Mouse (Mus musculus) fibroblast of lung, adult 2 months (primary cell): ENCODE measurements around the gene Smg5.
A peak's percentile ranks its signal among the peaks of the same experiment; 100 is the strongest.
"Not testable (repeated sequence)": the region's sequence is repeated elsewhere in the genome, so short reads cannot be mapped to it uniquely, and the experiment has no call there.

Source experiments
- DNase-seq: peaks from one replicate; pipeline ENCODE4 v3.0.0-alpha.2; 2011; ENCODE audit warnings: low read depth

Gene Smg5

DNA sequence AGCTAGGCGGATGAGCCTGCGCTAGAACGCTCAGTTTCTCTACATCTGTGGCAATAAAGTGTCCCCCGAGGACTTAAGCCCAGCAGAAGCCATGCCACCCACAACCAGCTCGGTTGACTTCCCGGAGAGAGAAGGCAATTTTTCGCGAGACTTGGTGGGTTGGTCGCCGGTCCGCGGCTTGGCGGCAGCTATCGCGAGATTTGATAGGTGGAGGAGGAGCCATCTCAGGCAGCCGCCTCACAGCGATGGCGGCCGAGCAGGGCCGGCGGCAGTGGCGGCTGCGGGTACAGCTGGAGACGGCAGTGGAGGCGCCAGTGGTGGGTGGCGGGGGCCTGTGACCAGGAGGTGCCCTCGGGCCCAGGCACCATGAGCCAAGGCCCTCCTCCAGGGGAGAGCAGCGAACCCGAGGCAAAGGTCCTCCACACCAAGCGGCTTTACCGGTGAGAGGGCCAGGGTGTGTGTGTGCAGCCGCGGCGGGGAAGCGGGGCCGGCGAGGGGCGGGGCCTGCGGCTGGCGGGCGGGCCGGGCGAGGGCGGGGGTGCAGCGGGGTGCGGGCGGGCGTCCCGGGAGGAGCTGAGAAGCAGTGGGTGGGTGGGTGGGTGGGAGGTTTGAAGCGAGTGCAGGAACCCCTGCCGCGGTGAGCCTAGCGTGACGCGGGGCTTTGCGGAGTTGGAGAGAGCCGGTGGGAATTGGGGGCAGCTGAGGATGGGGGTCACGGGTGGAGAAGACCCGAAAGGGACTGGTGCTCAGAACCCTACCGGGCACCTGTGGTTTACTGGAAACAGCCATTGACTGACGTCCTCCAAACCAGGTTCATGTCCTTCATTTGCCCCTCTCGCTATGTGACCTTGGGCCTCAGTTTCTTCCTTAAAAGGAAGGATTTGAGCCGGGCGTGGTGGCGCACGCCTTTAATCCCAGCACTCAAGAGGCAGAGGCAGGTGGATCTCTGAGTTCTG lies at the start of gene Smg5, which contains the start of gene Tmem79:
TSS of gene Smg5 (plus strand) at position 203 of the 956 bp plus-strand sequence.
TSS of gene Tmem79 (minus strand) at position 91 of the 956 bp plus-strand sequence.
- DNase-seq: peak; percentile 93

DNA sequence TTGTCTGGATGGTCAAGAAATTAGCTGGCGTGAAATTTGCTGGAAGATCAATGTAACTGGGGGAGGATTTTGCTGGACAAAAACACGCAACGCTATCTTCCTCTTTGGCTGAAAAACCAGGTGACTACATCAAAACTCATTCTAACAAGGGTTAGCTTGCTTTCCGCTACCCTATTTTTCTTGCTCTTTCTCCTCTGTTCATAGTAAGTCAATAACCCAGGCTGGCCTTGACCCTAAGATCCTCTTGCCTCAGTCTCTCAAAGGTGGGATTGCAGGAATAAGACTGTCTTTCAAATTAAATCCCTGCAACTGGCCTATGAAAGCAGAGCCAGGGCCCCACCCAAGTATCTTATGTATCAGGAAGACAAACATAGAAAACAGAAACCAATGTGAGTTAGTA lies 49.0 kb upstream of the Smg5 start, which contains the start of gene Gm38392:
TSS of gene Gm38392 (minus strand) at position 101 of the 400 bp plus-strand sequence.
- DNase-seq: no peak

DNA sequence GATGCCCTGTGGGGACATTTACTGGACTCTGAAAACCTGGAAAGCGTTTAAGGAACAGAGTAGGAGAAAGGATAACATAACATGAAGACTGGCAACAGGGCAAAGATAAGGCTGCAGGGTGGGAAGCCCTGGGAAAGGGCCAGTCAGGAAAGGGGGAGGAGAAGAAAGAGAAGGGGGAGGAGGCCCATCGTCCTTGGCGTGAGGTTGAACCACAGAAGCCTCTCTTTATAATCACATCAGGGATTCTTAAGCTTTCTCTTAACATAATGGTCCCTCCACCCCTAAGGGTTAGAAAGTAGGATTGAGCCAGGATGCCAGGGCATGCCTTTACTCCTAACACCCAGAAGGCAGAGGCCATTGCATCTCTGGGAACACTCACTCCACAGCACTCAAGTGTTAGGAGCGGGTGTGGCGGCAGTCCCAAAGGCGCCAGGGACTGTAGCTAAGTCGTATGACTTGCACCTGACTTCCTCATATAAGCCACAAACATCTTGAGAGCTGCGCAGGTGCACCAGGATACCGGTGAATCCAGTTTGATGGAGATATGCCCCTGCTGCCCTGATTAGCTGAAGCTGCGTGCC lies 47.8 kb upstream of the Smg5 start:
- not testable (repeated sequence) for DNase-seq

DNA sequence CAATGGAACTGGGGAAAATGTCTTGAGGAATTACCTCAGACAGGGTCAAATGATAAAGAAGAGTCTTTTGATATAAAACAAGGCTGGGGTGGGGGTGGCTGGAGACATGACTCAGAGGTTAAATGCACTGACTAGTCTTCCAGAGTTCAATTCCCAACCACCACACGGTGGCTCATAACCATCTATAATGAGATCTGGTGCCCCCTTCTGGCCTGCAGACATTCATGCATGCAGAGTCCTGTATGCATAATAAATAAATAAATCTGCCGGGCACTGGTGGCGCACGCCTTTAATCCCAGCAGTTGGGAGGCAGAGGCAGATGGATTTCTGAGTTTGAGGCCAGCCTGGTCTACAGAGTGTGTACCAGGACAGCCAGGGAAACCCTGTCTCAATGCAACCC lies 44.1 kb upstream of the Smg5 start:
- DNase-seq: peak; percentile 13

DNA sequence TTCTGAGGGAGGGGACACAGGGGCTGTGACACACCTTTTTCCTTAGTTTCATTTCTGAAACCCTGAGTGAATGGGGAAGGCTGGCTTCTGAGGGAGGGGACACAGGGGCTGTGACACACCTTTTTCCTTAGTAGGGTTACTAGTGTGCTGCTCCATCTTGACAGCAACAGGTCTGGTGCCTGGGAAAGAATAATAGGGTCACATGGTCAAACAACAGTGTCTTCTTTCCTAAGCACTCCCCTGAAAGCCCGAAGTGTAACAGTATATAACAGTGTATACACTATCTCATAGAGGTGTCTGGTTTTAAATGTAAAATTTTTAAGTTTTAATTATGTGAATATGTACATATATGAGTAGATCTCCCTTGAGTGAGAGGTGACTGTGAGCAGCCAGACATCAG lies 40.8 kb upstream of the Smg5 start:
- DNase-seq: not testable (repeated sequence)

DNA sequence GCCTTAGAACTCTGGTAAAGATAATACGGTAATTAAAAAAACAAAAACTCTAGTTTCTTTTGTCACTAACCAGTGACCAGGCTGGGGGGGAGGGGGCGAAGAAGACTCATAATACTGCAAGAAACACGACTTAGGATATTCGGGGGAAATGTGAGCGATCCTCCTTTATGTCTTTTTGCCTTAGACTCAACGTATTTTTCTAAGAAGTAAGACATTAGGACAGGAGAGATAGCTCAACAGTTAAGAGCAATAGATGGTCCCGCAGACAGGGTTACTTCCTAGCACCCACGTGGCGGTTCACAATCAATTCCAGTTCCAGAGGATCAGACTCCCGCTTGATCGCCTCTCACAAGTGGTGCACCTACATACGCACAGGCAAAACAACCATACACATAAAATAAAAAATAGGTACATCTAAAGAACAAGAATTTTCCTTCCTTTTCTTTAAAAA lies 39.9 kb upstream of the Smg5 start:
- DNase-seq: no peak

DNA sequence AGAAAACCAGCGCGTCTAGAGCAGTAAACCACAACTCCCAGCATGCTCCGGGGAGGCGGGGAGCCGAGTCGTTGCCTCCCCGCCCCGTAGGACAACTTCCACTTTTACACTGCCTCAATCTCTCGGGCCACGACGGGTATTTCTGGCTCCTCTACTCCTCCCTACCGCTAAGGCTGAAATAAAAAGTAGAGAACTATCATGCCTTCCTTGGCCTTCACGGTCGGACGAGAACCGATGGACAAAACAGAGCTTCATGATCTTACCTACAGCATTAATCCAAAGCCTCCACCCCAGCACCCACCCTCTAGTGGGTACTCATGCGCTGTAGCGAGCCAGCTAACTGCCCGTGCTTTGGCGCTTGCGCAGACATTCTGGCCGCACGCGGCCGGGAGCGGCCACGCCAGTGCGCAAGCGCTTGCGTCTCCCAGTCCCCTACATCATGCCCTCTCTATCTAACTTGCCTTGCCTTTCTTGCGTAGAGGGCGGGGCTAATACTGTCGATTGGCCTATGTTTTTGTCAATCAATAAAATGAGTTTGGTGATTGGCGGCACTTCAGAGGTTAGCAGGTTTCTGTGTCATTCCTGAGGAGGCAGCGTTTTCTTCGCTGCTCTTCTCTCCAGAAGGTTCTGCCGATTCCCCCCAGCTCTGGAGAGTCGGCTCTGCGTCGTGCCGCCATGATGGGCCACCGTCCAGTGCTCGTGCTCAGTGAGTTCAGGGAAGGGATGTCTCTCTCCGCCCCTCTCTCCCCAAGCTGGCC lies 39.3 kb upstream of the Smg5 start, which contains the start of the genes Tsacc and Cct3:
TSS of gene Tsacc (minus strand) at position 439 of the 758 bp plus-strand sequence.
TSS of gene Cct3 (plus strand) at position 556 of the 758 bp plus-strand sequence.
- peak; percentile 100 for DNase-seq

DNA sequence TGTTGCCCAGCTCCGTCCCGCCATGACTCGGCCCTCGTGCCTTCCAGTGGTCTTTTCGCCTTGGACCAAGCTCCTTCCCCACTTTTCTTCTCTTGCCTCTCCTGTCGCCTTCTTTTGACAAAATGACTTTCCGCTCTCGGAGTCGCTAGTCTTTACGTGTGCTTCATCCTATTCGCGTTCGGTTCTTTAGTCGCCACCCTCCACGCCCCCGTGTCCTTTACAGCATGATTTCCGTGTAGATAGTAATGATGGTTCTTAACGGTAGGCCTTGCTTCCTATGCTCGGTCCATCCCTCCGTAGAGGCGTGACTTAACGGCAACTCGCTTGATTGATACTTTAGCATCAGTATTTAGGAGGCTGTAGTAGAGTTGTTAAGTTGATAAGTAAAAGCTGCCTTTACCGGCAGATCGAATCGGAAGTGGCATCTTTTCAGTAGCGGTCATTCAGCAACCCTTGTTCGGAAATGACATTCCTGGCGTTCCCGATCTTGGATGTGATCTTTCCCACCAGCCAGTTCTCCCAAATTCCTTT lies 38.7 kb upstream of the Smg5 start:
- DNase-seq: no peak

DNA sequence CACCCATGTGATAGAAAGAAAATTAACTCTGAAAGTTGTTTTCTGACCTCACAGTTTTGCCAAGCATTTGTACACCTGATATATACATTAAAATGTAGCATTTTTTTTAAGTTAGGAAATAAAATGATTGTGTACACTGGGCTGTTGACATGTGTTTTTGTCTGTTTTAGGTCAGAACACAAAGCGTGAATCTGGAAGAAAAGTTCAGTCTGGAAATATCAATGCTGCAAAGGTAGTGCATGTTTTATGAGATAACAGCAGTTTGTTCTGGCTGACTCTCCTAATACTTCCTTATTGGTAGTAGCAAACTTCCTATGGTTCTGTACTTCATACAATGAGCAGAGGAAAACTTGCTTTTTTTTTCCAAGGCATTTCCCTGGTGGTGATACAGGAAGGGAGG lies 36.9 kb upstream of the Smg5 start:
- no peak for DNase-seq

DNA sequence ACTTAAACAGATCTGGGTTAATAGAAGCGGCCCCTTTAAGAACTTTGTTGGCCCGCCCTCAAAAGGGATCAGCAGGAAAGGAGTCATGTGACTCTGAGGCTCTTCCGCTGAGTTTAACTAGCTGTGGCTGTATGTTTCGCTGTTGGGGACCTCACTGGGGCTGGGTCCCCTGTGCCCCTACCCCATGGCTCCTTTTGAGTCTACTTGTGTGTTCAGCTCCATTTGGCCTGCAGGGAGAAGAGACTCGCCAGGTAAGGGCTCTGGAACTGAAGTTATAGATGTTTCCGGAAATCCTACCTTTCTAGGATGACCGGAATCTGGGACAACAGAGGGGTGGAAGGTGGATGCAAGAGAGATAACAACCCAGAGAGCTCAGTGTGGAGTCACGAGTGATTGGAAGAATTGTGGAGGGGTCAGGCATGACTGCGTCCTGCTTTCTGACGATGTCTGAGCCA lies 11.1 kb upstream of the Smg5 start, which contains the start of gene Glmp:
TSS of gene Glmp (plus strand) at position 73 of the 455 bp plus-strand sequence.
- peak; percentile 26 for DNase-seq

DNA sequence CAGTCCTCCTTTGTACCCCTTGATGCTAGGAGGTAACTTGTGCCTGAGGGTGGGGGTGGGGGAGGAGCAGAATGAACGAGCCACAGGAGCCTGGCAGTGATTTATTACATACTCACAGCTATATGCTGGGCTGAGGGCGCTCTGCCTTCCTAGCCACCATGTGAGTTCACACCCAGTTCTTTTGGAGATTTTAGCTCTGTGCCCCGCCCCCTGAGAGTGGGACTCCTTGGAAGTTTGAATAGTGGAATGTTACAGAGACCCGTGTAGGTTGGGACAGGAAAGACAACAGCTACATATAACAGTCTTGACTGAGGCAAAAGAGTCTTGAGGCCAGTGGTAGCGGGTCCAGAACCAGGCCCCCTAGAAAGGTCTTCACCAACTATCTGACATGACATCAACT lies 7.1 kb upstream of the Smg5 start:
- DNase-seq: no peak

DNA sequence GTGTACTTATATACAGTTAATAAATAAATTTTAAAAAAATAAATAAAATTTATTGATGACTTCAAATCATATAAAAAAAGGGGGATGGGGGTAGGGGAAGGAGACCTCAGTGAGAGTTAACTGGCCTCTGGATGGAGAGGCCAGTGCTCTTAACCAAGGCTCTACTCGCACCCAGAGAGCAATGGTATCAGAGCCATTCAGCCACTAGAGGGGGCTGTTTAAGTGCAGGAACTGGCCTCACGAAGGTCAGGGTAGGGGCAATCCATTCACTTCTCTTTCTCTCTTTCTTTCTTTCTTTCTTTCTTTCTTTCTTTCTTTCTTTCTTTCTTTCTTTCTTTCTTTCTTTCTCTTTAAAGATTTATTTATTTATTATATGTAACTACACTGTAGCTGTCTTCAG lies 4.8 kb upstream of the Smg5 start:
- DNase-seq: no peak

DNA sequence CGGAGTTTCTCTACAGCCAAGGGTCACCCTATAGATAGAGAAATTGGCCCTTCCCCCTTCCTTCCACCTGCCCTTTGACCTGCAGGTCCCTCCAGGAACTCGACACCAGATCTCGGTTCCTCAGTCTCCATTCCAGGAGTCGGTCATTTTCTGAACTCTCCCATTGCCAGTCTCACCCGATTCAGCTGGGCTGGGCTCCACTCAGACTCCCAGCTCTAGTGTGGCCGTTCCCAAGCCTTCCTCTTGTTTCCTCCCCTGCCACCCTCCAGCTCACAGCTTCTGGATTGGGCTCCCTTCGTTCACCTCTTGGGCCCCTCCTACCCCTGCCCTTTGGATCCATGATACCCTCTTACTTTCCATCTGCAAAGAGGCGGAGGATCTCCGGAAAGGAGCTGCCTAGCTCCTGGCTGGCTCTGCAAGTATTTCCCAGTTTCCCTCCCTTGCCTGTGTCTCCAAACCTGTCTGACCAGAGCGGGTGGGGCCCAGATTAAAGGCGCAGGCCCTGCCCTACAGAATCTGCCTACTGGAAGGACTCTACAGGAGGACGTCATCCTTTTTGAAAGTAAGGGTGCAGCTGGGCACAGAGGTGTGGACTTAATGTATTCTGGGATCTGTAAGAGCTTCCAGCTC lies 1.9 kb upstream of the Smg5 start:
- DNase-seq: no peak

DNA sequence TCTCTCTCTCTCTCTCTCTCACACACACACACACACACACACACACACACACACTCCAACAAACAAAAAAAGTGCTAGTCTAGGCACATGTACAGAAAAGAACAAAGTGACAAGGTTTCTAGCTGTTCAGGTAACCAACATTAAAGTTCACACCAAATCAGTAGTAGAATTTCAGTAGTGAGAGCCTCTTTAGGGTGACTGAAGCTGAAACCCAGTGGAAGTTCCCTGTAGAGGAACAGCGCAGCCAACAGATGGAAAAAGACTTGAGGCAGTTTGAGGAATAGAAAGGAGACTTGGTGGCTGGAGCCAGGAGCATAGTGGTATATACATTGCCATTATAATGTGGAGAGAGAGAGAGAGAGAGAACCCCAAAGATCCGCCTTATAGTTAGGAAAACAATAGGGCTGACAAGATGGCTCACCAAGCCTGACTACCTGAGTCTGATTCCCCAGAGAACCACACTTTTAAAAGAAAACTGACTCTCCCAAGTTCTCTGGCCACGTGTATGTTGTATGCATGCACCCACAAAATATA lies 1.1 kb upstream of the Smg5 start:
- no peak for DNase-seq

DNA sequence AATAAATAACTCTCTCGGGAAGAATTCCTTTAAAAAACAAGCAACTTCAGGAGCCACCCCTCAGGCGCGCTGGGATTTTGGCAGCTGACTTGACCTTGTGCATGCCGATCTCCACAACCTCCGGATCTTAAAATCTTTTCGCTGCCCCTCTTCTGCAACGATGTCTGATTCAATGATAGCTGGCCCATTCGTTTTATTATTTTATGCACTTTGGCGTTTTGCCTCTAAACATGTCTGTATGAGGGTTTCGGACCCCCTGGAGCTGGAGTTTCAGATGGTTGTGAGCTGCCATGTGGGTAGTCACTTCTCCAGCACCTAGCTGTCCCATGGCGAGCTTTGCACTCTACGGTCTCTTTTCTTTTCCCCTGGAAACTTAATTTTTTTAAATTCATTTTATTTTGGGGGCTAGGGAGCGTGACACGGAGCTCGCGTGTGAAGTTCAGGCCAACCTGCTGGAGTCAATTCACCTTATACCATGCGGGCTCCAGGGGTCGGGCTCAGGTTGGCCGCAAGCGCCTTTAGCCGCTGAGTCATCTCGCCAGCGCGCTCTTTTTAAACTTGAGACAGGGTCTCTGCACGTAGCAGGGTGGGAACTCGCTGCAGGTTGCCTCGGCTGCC lies 515 bp upstream of the Smg5 start:
- DNase-seq: no peak

DNA sequence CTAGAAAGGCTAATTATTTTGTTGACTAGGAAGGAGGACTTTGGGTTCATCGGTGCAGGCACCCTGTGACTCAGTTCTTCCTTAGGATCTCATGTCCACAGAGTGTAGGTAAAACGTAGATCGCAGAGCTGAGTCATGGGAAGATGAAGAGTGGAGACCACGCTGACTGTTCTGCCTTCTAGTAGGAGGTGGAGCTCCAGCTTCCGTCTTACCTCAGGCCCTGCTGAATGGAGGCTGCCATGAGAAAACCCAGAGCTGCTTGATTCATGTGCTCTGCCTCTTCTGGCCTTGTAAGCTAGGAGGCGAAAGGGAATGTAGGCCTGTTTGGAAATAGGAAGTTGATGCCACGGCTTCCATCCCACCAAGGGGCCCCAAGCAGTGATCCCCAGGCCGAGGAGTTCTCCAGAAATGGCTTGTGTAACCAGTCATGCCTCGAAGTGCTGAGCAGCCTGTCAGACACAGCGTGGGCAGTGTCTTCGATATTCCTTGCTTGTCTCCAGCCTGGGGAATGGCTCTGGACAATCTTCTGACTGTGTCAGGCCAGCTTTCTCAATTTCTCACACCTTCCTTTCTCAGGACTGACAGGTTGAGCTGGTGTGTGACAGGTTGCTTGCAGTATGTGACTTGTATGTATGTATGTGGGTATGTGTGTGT lies 1.4 kb downstream of the Smg5 start:
- DNase-seq: no peak

DNA sequence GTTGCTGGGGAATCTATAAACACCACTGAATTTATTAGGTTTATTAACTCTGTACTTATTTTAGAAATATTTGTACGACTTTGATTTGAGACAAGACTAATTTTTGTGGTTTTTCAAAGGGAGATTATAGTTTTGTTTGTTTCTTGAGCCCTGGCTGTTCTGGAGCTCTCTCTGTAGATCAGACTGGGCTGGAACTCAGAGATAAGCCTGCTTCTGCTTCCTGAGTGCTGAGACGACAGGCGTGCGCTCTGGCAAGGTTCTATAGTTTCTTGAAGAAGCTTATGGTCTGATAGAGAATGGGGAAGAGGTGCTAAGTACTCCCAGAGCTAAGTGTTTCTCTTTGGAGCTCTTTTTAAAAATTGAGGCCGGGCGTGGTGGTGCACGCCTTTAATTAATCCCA lies 2.3 kb downstream of the Smg5 start:
- no peak for DNase-seq

DNA sequence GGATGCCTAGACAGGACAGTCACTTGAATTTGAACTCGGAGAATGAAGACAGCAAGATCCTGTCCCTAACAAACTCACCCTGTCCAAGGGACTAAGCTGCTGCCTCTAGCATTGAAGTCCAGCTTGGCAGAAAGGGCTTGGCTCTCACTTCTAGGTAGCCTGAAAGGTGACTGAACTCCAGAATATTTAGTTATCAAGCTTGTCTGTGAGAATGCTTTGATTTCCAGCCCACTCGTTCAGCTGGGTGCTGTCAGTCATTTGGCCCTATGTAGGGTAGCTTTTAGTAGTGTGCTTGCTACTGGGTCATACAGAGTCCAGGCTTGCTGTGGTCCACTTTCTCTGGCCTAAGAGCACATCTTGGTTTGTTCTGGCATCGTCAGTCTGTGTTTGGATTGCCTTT lies 2.9 kb downstream of the Smg5 start:
- DNase-seq: no peak

DNA sequence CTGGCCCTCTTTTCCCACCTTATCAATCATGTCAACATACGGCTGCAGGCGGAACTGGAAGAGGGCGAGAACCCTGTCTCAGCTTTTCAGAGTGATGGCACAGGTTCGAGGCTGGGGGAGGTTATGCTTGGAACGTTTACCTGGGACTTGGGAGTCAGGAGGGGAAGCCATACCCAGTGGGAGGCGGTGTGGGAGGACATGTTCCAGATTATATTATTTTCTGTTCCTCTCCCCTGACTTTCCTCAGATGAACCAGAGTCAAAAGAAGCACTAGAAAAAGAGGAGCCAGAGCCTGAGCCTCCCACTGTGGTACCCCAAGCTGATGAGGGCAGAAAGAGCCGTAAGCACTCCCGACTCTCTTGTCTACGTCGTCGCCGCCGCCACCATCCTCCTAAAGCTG lies 14.7 kb downstream of the Smg5 start:
- no peak for DNase-seq

DNA sequence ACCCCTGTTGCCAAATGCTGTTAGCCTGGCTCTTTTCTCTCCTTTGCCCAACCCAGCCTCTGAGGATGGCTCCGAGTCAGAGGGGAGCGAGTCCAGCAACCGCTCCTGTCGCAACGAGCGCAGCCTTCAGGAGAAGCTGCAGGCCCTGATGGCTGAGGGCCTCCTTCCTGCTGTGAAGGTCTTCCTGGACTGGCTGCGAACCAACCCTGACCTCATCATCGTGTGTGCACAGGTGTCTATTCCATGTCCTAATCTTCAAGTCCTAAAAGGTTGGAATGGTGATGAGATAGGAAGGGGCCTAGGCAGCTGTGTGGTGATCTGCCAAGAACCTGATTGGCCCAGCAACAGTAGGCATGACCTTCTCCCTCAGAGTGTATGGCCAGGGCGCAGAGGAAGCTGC lies 16.8 kb downstream of the Smg5 start:
- DNase-seq: no peak
